Mouse (Mus musculus): ENCODE results near the gene L1cam. TPM values are rescaled to one million over a fixed set of nuclear protein-coding genes. Genes with fewer than 3 reads are reported as not detected.
A peak's percentile ranks its signal among the peaks of the same experiment; 100 is the strongest.

The L1cam gene
- polyA plus RNA-seq, 1 experiment from 2014 or later = 103 TPM

DNA sequence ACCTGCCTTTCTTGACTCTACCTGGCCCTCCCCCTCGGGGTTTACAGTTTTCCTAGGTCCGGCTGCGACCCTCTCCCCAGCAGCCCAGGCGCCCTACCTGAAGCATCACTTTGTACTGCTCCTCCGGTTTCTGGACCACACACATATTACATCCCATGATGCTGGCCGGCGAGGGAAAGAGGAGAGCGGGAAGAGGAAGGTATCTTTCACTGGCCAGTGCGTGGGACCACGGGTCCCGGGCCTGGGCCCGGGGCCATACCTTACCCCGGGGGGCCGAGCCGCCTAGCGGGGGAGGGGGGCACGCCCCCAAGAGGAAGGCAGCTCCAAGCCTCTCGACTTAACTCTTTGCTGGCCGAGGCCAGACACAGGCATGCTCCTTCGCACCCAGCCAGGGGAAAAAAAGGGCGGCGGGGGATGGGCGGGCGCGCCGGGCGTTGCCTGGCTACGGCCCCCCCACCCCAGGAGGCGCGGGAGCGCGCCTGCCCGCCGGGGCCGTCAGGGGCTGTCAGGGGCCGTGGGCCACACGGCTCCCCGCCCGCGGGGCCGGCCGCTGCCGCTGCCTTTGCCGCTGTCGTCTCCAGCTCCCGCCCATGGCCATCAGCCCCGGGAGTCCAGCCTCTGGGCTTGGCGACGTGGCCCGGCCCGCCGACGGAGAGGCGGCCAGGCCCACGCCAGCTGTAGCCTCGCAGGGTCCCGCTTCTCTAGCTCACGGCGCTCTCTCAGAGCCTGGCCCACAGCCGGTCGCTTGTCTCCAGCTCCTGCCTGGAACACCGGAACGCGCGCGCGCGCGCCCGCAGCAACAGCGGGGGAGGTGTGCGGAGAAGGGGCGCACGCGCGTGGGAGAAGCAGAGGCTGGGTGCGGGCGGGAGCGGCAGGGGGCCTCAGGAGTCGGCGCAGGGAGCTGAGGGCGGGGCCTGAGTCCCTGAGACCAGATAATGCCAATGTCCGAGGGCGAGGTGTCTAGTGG lies 71.4 kb downstream of the L1cam start, which contains the start of gene Pdzd4:
Pdzd4 (minus strand) TSS at position 785 of the 967 bp plus-strand sequence.
- WGBS = 20% methylated on average over 72 of the region's 84 CpGs
- peak; percentile 90 for DNase-seq
- Histone ChIP-seq H3K4me3 (replicated peaks; ENCODE audit: low read depth, low read length) (peak within 1 kb of the TSS; percentile 56), H3K4me1 (ENCODE audit: control insufficient read depth, insufficient read depth, low read length) (peaks cover 6% of the 10 kb centered on the region), H3K4me2 (ENCODE audit: low read length) (peak within 1 kb of the TSS; percentile 65), H3K27ac (replicated peaks; ENCODE audit: low read depth, low read length) (peak within 1 kb of the TSS; percentile 91), H3K9me3 (ENCODE audit: control insufficient read depth, low read length) (no peaks in the 10 kb centered on the region), H3K9ac (replicated peaks; ENCODE audit: low read length) (peak within 1 kb of the TSS; percentile 77), H3K27me3 (ENCODE audit: control insufficient read depth, insufficient read depth, low read length) (no peaks in the 10 kb centered on the region), H3K36me3 (ENCODE audit: control insufficient read depth, insufficient read depth, low read length) (no peaks in the 10 kb centered on the region)
- peak; percentile 89 for ATAC-seq (ENCODE audit: low FRiP score, low TSS enrichment)

DNA sequence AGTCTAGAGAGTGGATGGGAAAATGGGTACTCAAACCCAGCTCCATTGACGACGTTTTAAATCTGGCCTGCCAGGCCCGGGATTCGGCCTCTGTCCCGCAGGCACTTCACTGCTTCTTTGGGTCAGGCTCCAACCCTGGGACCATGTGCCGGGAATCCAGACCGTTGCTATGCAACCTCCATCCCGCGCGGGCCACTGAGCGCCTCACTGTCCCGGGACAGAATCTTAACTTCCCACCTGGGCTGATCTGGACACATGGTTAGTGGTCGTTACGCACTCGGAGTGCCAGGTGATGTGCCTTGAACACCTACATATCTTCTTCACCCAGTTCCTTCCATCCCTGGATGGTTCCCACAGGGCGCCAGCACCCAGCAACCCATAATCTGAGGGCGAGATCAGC lies 72.2 kb downstream of the L1cam start:
- Histone ChIP-seq H3K27me3 (ENCODE audit: control insufficient read depth, insufficient read depth, low read length) (no peaks in the 10 kb centered on the region), H3K9me3 (ENCODE audit: control insufficient read depth, low read length) (no peaks in the 10 kb centered on the region), H3K9ac (replicated peaks; ENCODE audit: low read length) (peak overlapping the region; percentile 77), H3K4me3 (replicated peaks; ENCODE audit: low read depth, low read length) (peak overlapping the region; percentile 56), H3K4me1 (ENCODE audit: control insufficient read depth, insufficient read depth, low read length) (peaks cover 6% of the 10 kb centered on the region), H3K27ac (replicated peaks; ENCODE audit: low read depth, low read length) (0 out of 2 replicates have a peak overlapping the region, but pooled peaks have one; percentile 91), H3K4me2 (ENCODE audit: low read length) (peak overlapping the region; percentile 65), H3K36me3 (ENCODE audit: control insufficient read depth, insufficient read depth, low read length) (no peaks in the 10 kb centered on the region)
- ATAC-seq (ENCODE audit: low FRiP score, low TSS enrichment) = peak; percentile 22; the same call in 1 of the 2 replicates
- WGBS = 18% methylated on average over 17 of the region's 17 CpGs
- DNase-seq = peak; percentile 19

GRCm38 (mm10) chrX:73816596-73817314 lies 79.2 kb downstream of the L1cam start:
- H3K4me3 ChIP-seq (replicated peaks; ENCODE audit: low read depth, low read length) = no peak overlapping the region
- 51% methylated on average over 3 of the region's 3 CpGs for WGBS

DNA sequence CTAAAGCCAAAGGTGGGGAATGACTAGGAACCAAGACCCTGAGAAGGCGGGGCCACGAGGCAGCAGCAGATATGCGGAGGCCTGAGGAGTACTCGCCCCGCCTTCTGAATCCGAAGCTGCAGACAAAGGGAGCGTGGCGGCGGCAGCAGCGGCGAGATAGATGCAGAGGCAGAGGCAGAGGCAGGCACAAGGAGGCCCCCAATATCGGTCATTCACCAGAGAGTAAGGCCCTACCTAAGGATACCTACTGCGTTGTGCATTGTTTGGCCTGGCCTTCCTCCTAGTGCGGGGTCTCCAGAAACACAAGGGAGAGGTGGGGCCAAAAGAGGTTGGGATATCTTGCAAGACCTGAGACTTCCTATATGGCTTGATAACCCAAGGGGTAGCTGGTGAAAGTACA lies 80.8 kb downstream of the L1cam start:
- peak; percentile 76 for DNase-seq
- Histone ChIP-seq H3K36me3 (ENCODE audit: control insufficient read depth, insufficient read depth, low read length) (no peaks in the 10 kb centered on the region), H3K27me3 (ENCODE audit: control insufficient read depth, insufficient read depth, low read length) (no peaks in the 10 kb centered on the region), H3K9me3 (ENCODE audit: control insufficient read depth, low read length) (no peaks in the 10 kb centered on the region), H3K4me3 (replicated peaks; ENCODE audit: low read depth, low read length) (peak overlapping the region; percentile 27), H3K4me2 (ENCODE audit: low read length) (peak overlapping the region; percentile 46), H3K27ac (replicated peaks; ENCODE audit: low read depth, low read length) (peak overlapping the region; percentile 83), H3K4me1 (ENCODE audit: control insufficient read depth, insufficient read depth, low read length) (peaks cover 6% of the 10 kb centered on the region; the same call in 1 of the 2 replicates), H3K9ac (replicated peaks; ENCODE audit: low read length) (peak overlapping the region; percentile 57)
- WGBS = 15% methylated on average over 14 of the region's 14 CpGs
- ATAC-seq (ENCODE audit: low FRiP score, low TSS enrichment) = peak; percentile 79

More at GRCm38 (mm10) chrX:73816596-73817314, 79.2 kb downstream of the L1cam start:
- H3K27me3 ChIP-seq (ENCODE audit: control insufficient read depth, insufficient read depth, low read length) = no peaks in the 10 kb centered on the region
- DNase-seq = no peak
- H3K36me3 ChIP-seq (ENCODE audit: control insufficient read depth, insufficient read depth, low read length) = no peaks in the 10 kb centered on the region
- ATAC-seq (ENCODE audit: low FRiP score, low TSS enrichment) = no peak
- no peaks in the 10 kb centered on the region for H3K9me3 ChIP-seq (ENCODE audit: control insufficient read depth, low read length)
- H3K27ac ChIP-seq (replicated peaks; ENCODE audit: low read depth, low read length) = no peak overlapping the region
- no peak overlapping the region for H3K4me2 ChIP-seq (ENCODE audit: low read length)
- H3K4me1 ChIP-seq (ENCODE audit: control insufficient read depth, insufficient read depth, low read length) = peaks cover 8% of the 10 kb centered on the region
- no peak overlapping the region for H3K9ac ChIP-seq (replicated peaks; ENCODE audit: low read length)

DNA sequence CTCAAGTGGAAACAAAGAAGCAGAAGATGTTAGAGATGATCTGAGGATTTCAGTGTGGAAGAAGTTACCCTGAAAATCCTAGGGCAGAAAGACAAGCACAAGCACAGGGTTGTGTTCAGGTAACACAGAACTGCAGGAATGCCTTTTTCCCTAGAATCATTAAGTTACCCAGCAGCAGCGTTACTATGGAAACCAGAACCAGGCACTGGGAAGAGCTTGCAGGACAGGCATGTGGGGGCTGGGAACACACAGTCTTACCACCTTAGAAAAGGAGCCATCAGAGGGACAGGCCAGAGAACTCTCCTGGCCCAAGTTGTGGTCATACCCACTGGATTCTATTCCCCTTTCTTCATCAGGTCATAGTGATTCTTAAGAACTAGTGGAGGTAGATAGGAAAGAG lies 90.1 kb downstream of the L1cam start:
- no peaks in the 10 kb centered on the region for H3K36me3 ChIP-seq (ENCODE audit: control insufficient read depth, insufficient read depth, low read length)
- ATAC-seq (ENCODE audit: low FRiP score, low TSS enrichment) (no peak), DNase-seq (peak; percentile 62)
- H3K27ac ChIP-seq (replicated peaks; ENCODE audit: low read depth, low read length) = no peak overlapping the region
- no peak overlapping the region for H3K4me3 ChIP-seq (replicated peaks; ENCODE audit: low read depth, low read length)
- no peak overlapping the region for H3K9ac ChIP-seq (replicated peaks; ENCODE audit: low read length)
- H3K4me1 ChIP-seq (ENCODE audit: control insufficient read depth, insufficient read depth, low read length) = no peaks in the 10 kb centered on the region
- no peak overlapping the region for H3K4me2 ChIP-seq (ENCODE audit: low read length)
- 50% methylated on average over 1 of the region's 1 CpGs for WGBS
- H3K27me3 ChIP-seq (ENCODE audit: control insufficient read depth, insufficient read depth, low read length) = no peaks in the 10 kb centered on the region
- no peaks in the 10 kb centered on the region for H3K9me3 ChIP-seq (ENCODE audit: control insufficient read depth, low read length)

Other genes with a start within 250 kb of the L1cam start
- 138 and 176 TPM in 2 replicates for gene Pnck, start 236.0 kb downstream of the L1cam start, polyA plus RNA-seq (2014; fragmentation: Nextera tagmentation; extraction: Ambion mirVana)
- 8.9 and 9.5 TPM in 2 replicates for gene Slc6a8, start 223.0 kb downstream of the L1cam start, polyA plus RNA-seq (2014; fragmentation: Nextera tagmentation; extraction: Ambion mirVana)
- 106 and 116 TPM in 2 replicates for gene Bcap31, start 179.9 kb downstream of the L1cam start, polyA plus RNA-seq (2014; fragmentation: Nextera tagmentation; extraction: Ambion mirVana)
- 7.1 and 8.7 TPM in 2 replicates for gene Abcd1, start 179.5 kb downstream of the L1cam start, polyA plus RNA-seq (2014; fragmentation: Nextera tagmentation; extraction: Ambion mirVana)
- gene Plxnb3, start 139.0 kb downstream of the L1cam start, polyA plus RNA-seq (2014; fragmentation: Nextera tagmentation; extraction: Ambion mirVana) = 0.12 and 0.19 TPM in 2 replicates
- gene Srpk3, start 121.7 kb downstream of the L1cam start, polyA plus RNA-seq (2014; fragmentation: Nextera tagmentation; extraction: Ambion mirVana) = 1.5 and 2.5 TPM in 2 replicates
- 248 and 252 TPM in 2 replicates for gene Idh3g, start 109.2 kb downstream of the L1cam start, polyA plus RNA-seq (2014; fragmentation: Nextera tagmentation; extraction: Ambion mirVana)
- gene Ssr4, start 109.1 kb downstream of the L1cam start, polyA plus RNA-seq (2014; fragmentation: Nextera tagmentation; extraction: Ambion mirVana) = 152 and 162 TPM in 2 replicates
- 5.9 and 20.8 TPM in 2 replicates for gene Pdzd4, start 71.1 kb downstream of the L1cam start, polyA plus RNA-seq (2014; fragmentation: Nextera tagmentation; extraction: Ambion mirVana)
- not detected in 2 replicates for gene Avpr2, start 4.0 kb downstream of the L1cam start, polyA plus RNA-seq (2014; fragmentation: Nextera tagmentation; extraction: Ambion mirVana)
- 1.8 and 2.1 TPM in 2 replicates for gene Arhgap4, start 25.8 kb upstream of the L1cam start, polyA plus RNA-seq (2014; fragmentation: Nextera tagmentation; extraction: Ambion mirVana)
- gene Naa10, start 25.8 kb upstream of the L1cam start, polyA plus RNA-seq (2014; fragmentation: Nextera tagmentation; extraction: Ambion mirVana) = 82.2 and 89.0 TPM in 2 replicates
- gene Renbp, start 34.7 kb upstream of the L1cam start, polyA plus RNA-seq (2014; fragmentation: Nextera tagmentation; extraction: Ambion mirVana) = 3.0 and 11.1 TPM in 2 replicates
- 61.5 and 73.2 TPM in 2 replicates for gene Hcfc1, start 70.3 kb upstream of the L1cam start, polyA plus RNA-seq (2014; fragmentation: Nextera tagmentation; extraction: Ambion mirVana)
- gene Irak1, start 127.8 kb upstream of the L1cam start, polyA plus RNA-seq (2014; fragmentation: Nextera tagmentation; extraction: Ambion mirVana) = 24.5 and 28.6 TPM in 2 replicates
- gene Opn1mw, start 231.4 kb upstream of the L1cam start, polyA plus RNA-seq (2014; fragmentation: Nextera tagmentation; extraction: Ambion mirVana) = not detected in 2 replicates
- gene Mecp2, start 239.3 kb upstream of the L1cam start, polyA plus RNA-seq (2014; fragmentation: Nextera tagmentation; extraction: Ambion mirVana) = 17.8 and 19.4 TPM in 2 replicates

Data from midbrain, embryonic 14.5 days (tissue).